Mouse (Mus musculus) G1E (cell line): Measurements from ENCODE around the gene Ciapin1. TPM values are rescaled to one million over a fixed set of nuclear protein-coding genes. Genes with fewer than 3 reads are reported as not detected.

Experiments used
- ATAC-seq: 2 replicates; pipeline ENCODE4 v1.8.0; 2016; ENCODE audit warnings: mild to moderate bottlenecking; ENCODE audit not compliant: insufficient number of reproducible peaks, poor library complexity, low FRiP score, severe bottlenecking; ENCODE audit errors: extremely low read depth
- DNase-seq: peaks from one replicate; pipeline ENCODE4 v3.0.0; 2012; ENCODE audit warnings: low spot score
- H3K27me3 ChIP-seq: 2 replicates; pipeline ENCODE4 v1.6.1; 2012; ENCODE audit warnings: mild to moderate bottlenecking, low read length, inconsistent platforms; ENCODE audit not compliant: insufficient read depth
- H3K36me3 ChIP-seq: replicated peaks from 2 replicates; pipeline ENCODE3; 2012; ENCODE audit warnings: mild to moderate bottlenecking, inconsistent platforms
- H3K4me1 ChIP-seq: 2 replicates; pipeline ENCODE4 v1.6.1; 2012; ENCODE audit warnings: low read depth, low read length, inconsistent platforms, mixed read lengths; ENCODE audit not compliant: insufficient read depth
- H3K4me3 ChIP-seq: 2 replicates; pipeline ENCODE4 v1.5.1; 2012; ENCODE audit warnings: low read depth, mild to moderate bottlenecking, inconsistent platforms, low read length, moderate library complexity, mixed read lengths
- H3K9me3 ChIP-seq: replicated peaks from 2 replicates; pipeline ENCODE4 v1.6.1; 2012; ENCODE audit warnings: inconsistent platforms
- CTCF ChIP-seq: IDR thresholded peaks from 2 replicates; pipeline ENCODE4 v1.5.1; 2012; ENCODE audit warnings: low read depth, low read length, inconsistent platforms, mixed read lengths
- GATA1 ChIP-seq: IDR thresholded peaks from 2 replicates; pipeline ENCODE4 v1.6.1; 2012; ENCODE audit warnings: borderline replicate concordance, low read length, inconsistent platforms, mixed read lengths
- GATA2 ChIP-seq: IDR thresholded peaks from 2 replicates; pipeline ENCODE4 v1.6.1; 2012; ENCODE audit warnings: low read depth, low read length, inconsistent platforms, borderline replicate concordance
- POLR2AphosphoS5 ChIP-seq: IDR thresholded peaks from 2 replicates; pipeline ENCODE4 v1.6.1; 2012; ENCODE audit warnings: low read depth, low read length, inconsistent platforms; ENCODE audit not compliant: insufficient replicate concordance
- TAL1 ChIP-seq: conservative IDR thresholded peaks from 2 replicates; pipeline ENCODE4 v1.6.1; 2012; ENCODE audit warnings: low read depth, low read length, inconsistent platforms, mixed read lengths
- polyA plus RNA-seq: library from polyadenylated mRNA; stranded (reverse); fragments of >175 nt; gene quantifications from 2 replicates; pipeline ENCODE4 v1.2.3, GENCODE M21; 2012
- total RNA-seq, 2 experiments: library from RNA; stranded (forward) in 1 of 2; stranded (reverse) in 1 of 2; fragments of 200-1000 nt in 1 of 2; fragments of >200 nt in 1 of 2; fragmentation: Nextera tagmentation in 1 of 2; gene quantifications; 2 replicates each; pipeline ENCODE4 v1.2.3; 2014 to 2017

The Ciapin1 gene
- total and polyA plus RNA-seq, 3 experiments, result 54.0 to 629 (median 75.9) TPM

DNA sequence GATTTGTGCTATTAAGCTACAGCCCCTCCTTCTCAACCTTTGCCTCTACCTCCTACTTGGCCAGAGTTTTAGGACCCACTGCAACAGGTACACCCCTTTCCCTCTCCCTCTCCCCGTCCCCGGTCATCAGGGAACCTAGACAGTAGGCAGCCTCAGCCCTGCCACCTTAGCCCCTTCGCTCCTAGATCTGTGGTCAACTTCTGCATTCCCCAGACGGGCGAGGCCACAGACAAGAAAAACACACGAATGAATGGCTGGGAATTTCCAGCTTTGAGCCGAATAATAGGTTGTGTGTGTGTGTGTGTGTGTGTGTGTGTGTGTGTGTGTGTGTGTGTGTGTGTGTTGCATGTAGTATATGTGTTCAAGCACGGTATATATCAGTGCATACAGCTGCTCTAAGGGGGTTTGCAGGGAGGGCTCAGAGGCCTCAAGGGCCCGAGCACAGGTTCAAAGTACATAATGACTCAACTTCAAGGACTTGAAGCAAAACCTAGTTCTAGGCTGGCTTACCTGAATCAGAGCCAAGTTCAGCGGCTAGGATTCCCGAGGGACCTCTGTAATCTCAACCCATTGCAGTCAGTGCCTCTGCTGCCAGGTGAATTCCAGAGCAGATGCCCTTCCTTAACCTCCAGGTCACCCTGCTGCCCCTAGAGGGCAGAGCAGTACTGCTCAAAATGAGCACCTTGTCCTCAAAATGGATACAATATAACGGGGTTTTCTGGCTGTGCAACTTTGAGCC lies 52.7 kb downstream of the Ciapin1 start:
- H3K36me3 ChIP-seq, result no peaks in the 10 kb centered on the region
- H3K4me1 ChIP-seq, result peaks cover 10% of the 10 kb centered on the region
- TF ChIP-seq POLR2AphosphoS5, result no peak
- TF ChIP-seq CTCF, result no peak
- no peak for TF ChIP-seq TAL1
- no peak for TF ChIP-seq GATA1
- no peak for TF ChIP-seq GATA2
- no peaks in the 10 kb centered on the region for H3K9me3 ChIP-seq
- H3K27me3 ChIP-seq, result peaks cover 34% of the 10 kb centered on the region
- DNase-seq, result peak; percentile 51
- H3K4me3 ChIP-seq, result no peak overlapping the region
- ATAC-seq, result no peak; the same call in 1 of the 2 replicates

- H3K9me3 ChIP-seq, result no peaks in the 10 kb centered on the region
- no peak overlapping the region for H3K4me3 ChIP-seq
- DNase-seq (no peak), ATAC-seq (no peak)
- no peak for TF ChIP-seq TAL1
- no peak for TF ChIP-seq CTCF
- no peak for TF ChIP-seq GATA1
- no peak for TF ChIP-seq GATA2
- TF ChIP-seq POLR2AphosphoS5, result no peak
- peaks cover 36% of the 10 kb centered on the region for H3K27me3 ChIP-seq
- H3K4me1 ChIP-seq, result peaks cover 10% of the 10 kb centered on the region
- no peaks in the 10 kb centered on the region for H3K36me3 ChIP-seq
Measured at GRCm38 (mm10) chr8:94783890-94784289, 54.3 kb downstream of the Ciapin1 start.

DNA sequence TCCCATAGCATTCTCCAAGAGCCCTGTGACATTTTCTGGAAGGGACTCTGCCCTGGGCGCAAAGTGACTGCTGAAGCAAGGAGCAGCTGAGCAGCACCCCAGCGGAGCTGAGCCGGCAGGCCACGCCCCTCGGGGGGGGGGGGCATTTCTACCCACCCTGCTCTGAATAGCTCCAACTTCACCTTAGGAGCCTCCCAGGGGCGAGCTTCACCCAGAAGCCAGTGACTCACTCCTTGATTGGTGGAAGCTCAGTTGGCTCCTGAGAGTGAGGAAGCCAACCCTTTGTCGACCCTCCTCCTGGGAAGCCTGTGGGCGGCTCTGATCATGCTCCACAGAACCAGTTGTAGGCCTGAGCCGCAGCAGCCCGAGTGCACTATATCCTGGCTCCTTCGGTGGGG lies 56.3 kb downstream of the Ciapin1 start:
- H3K36me3 ChIP-seq, result no peaks in the 10 kb centered on the region
- no peaks in the 10 kb centered on the region; the same call in 1 of the 2 replicates for H3K4me1 ChIP-seq
- no peaks in the 10 kb centered on the region for H3K9me3 ChIP-seq
- DNase-seq (no peak), ATAC-seq (no peak)
- H3K4me3 ChIP-seq, result no peak overlapping the region
- peaks cover 35% of the 10 kb centered on the region for H3K27me3 ChIP-seq
- no peak for TF ChIP-seq POLR2AphosphoS5
- no peak for TF ChIP-seq TAL1
- TF ChIP-seq GATA2, result no peak
- no peak for TF ChIP-seq CTCF
- TF ChIP-seq GATA1, result no peak

GRCm38 (mm10) chr8:94781155-94781837 lies 56.9 kb downstream of the Ciapin1 start:
- H3K27me3 ChIP-seq, result peaks cover 30% of the 10 kb centered on the region
- no peaks in the 10 kb centered on the region for H3K9me3 ChIP-seq
- no peaks in the 10 kb centered on the region; the same call in 1 of the 2 replicates for H3K4me1 ChIP-seq
- H3K36me3 ChIP-seq, result no peaks in the 10 kb centered on the region
- no peak overlapping the region for H3K4me3 ChIP-seq
- ATAC-seq (no peak), DNase-seq (no peak)
- TF ChIP-seq CTCF, result no peak
- TF ChIP-seq POLR2AphosphoS5, result no peak
- no peak for TF ChIP-seq GATA1
- no peak for TF ChIP-seq TAL1
- no peak for TF ChIP-seq GATA2

DNA sequence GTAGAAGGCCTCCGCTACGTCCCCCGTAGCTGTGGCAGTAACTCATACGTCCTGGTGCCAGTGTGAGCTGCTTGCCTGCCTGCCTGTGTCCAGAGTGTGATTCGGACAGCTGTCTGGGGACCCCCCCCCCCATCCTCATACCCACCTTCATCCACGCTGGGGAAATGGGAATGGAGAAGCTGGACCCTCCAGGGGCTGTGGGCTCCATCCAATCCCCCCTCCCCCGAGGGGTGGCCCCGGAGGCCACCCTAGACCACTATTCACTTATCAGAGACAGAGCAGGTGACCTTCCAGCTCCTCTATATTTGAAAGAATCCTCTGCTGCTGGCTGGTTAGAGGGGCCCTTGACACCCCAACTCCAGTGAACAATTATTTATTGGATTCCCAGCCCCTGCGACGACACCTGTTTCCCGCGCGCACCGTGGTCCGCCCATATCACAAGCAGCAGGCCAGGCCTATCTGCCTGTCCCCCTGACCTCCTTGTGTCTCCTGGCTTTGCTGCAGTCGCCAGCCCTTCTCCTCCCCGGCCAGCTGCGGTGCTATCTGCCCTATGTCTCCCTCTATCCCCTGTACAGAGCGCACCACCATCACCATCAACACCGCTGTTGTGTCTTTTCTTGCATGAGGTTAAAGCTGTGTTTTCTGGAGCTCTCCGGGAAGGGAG lies 57.5 kb downstream of the Ciapin1 start:
- TF ChIP-seq POLR2AphosphoS5 (no peak), GATA2 (no peak), CTCF (no peak), GATA1 (no peak), TAL1 (no peak)
- ATAC-seq (no peak), DNase-seq (no peak)
- no peaks in the 10 kb centered on the region for H3K36me3 ChIP-seq
- no peaks in the 10 kb centered on the region for H3K9me3 ChIP-seq
- no peak overlapping the region for H3K4me3 ChIP-seq
- H3K4me1 ChIP-seq, result no peaks in the 10 kb centered on the region
- H3K27me3 ChIP-seq, result peaks cover 29% of the 10 kb centered on the region
